Mouse (Mus musculus): Measurements from ENCODE around the gene Kng1. TPM values are rescaled to one million over a fixed set of nuclear protein-coding genes. Genes with fewer than 3 reads are reported as not detected.

Gene Kng1
- polyA plus RNA-seq, 1 experiment, result 0.14 TPM

DNA sequence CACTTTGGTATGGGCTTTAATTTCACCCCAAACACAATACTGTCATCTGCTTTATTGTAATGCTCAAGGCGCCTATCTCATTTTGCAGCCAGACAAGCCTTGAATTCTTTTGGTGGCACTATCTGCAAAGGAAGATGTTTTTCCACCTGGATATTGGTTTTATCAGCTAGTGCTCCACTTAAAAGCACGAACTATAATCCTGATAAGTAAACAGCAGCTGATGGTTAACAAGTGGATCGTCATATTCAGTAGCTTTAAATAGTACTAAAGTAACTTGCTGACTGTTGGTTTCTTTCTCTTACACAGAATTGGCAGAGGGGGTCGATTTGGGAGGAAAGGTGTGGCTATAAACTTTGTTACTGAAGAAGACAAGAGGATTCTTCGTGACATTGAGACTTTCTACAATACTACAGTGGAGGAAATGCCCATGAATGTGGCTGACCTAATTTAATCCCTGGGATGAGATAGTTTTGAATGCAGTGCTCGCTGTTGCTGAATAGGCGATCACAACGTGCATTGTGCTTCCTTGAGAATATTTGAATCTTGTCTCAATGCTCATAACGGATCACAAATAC is 55.3 kb downstream of the Kng1 start:
- WGBS, result 33% methylated on average over 9 of the region's 9 CpGs

DNA sequence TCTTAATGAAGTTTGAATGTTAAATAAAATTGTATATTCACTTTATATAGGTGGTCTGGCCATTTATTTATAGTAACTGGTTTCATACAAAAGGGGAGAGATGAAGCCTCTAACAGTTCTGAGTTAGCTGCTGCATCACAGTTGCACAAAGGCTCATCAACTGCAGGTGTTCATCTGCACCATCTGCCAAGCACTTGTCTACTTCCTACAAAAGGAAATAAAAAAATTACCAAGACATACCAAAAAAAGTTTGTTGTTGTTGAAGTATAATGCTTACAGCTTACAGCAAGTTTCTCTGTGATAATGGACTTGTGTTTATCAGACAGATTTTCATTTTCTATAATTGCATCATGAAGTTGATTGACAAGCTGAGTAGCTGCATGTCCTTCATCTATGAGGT is 56.2 kb downstream of the Kng1 start:
- Histone ChIP-seq H3K4me1 (ENCODE audit: control insufficient read depth, insufficient read depth, low read length) (peaks cover 9% of the 10 kb centered on the region), H3K4me3 (replicated peaks; ENCODE audit: extremely low read depth, low read depth, low read length) (no peak overlapping the region)
- TF ChIP-seq CTCF (IDR thresholded peaks at IDR 0.05; ENCODE audit: insufficient read depth, low read length), result no peak
- DNase-seq, result no peak

More for the DNA sequence above, 55.3 kb downstream of the Kng1 start:
- DNase-seq, result no peak
- Histone ChIP-seq H3K4me3 (replicated peaks; ENCODE audit: extremely low read depth, low read depth, low read length) (no peak overlapping the region), H3K4me1 (ENCODE audit: control insufficient read depth, insufficient read depth, low read length) (peaks cover 9% of the 10 kb centered on the region)
- no peak for TF ChIP-seq POLR2A (IDR thresholded peaks at IDR 0.05; ENCODE audit: borderline replicate concordance, extremely low read depth, low read depth, low read length)
- TF ChIP-seq CTCF (IDR thresholded peaks at IDR 0.05; ENCODE audit: insufficient read depth, low read length), result no peak

DNA sequence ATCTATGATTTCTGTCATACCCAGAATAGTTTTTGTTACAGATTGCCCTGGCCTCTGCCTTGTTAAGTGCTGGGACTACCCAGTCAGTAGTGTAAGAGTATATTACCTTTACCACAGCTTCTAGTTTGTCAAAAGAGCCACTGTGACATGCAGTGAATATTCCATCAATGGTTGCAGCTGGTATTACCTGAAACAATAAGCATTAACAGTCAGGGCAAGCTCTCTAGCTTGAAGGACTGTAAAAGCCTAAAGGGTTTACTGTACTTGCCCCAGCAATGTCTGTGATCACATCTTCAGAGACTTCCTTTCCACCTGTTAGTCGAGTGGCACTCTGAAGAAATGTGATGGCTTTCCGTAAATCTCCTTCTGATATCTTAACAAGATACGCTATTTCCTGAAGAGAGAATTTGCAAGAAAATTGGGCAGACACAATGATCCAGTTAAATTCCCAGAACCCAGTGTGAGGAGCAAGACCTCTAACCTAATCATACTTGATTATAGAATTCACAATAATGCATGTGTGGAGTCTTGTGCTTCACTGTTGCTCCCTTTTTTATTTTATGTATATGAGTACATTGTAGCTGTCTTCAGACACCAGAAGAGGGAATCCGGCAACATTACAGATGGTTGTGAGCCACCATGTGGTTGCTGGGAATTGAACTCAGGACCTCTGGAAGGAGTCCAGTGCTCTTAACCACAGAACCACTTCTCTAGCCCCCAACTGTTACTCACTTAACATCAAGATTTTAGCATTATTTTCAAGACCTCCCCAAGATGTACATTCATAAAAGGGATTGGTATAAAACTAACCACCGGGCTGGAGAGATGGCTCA is 56.9 kb downstream of the Kng1 start:
- H3K4me3 ChIP-seq (replicated peaks; ENCODE audit: extremely low read depth, low read depth, low read length), result no peak overlapping the region
- TF ChIP-seq POLR2A (IDR thresholded peaks at IDR 0.05; ENCODE audit: borderline replicate concordance, extremely low read depth, low read depth, low read length) (no peak), CTCF (IDR thresholded peaks at IDR 0.05; ENCODE audit: insufficient read depth, low read length) (no peak)
- 56% methylated on average over 5 of the region's 5 CpGs for WGBS
- no peak for DNase-seq
- peaks cover 4% of the 10 kb centered on the region for H3K4me1 ChIP-seq (ENCODE audit: control insufficient read depth, insufficient read depth, low read length)

DNA sequence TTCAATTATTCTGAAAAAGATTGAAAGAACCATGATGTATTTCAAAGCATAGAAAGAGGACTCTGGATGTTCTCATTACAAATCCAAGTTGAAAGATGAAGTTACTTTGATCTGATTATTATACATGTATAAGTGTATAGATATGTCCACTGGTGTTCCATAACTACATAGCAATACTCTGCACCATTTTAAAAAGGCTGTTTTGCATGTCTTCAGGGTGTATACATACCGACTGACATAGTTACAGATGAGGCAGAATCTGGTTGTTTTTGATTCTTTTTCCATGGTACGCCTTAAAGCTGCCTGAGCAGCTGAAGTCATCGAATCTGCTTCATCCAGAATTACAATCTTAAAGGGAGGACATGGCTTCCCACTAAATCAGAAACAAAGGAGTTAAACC is 57.8 kb downstream of the Kng1 start:
- TF ChIP-seq POLR2A (IDR thresholded peaks at IDR 0.05; ENCODE audit: borderline replicate concordance, extremely low read depth, low read depth, low read length), result no peak
- 75% methylated on average over 3 of the region's 3 CpGs for WGBS
- peaks cover 4% of the 10 kb centered on the region for H3K4me1 ChIP-seq (ENCODE audit: control insufficient read depth, insufficient read depth, low read length)
- DNase-seq, result no peak
- H3K4me3 ChIP-seq (replicated peaks; ENCODE audit: extremely low read depth, low read depth, low read length), result no peak overlapping the region

DNA sequence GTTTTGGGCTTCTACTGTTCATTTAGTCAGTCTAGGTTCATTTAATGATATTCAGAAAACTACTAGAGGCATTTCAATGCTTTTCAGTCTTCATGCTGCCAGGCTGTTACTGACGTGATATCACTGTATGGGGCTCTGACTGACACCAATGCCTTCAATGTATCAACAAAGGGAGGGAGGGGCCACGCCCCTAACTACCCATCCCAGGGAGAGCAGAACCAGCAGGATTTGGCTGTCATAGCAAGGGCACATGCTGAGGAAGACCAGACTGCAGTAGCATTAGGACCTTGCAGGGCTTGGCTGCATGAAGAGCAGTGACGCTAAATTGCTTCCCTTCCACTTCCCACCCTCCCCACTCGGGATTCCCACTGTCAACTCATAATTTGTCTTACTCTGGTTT is 59.5 kb downstream of the Kng1 start:
- H3K4me3 ChIP-seq (replicated peaks; ENCODE audit: extremely low read depth, low read depth, low read length), result no peak overlapping the region
- H3K4me1 ChIP-seq (ENCODE audit: control insufficient read depth, insufficient read depth, low read length), result no peaks in the 10 kb centered on the region
- TF ChIP-seq CTCF (IDR thresholded peaks at IDR 0.05; ENCODE audit: insufficient read depth, low read length) (no peak), POLR2A (IDR thresholded peaks at IDR 0.05; ENCODE audit: borderline replicate concordance, extremely low read depth, low read depth, low read length) (no peak)
- no peak for DNase-seq
- WGBS, result 59% methylated on average over 4 of the region's 4 CpGs

DNA sequence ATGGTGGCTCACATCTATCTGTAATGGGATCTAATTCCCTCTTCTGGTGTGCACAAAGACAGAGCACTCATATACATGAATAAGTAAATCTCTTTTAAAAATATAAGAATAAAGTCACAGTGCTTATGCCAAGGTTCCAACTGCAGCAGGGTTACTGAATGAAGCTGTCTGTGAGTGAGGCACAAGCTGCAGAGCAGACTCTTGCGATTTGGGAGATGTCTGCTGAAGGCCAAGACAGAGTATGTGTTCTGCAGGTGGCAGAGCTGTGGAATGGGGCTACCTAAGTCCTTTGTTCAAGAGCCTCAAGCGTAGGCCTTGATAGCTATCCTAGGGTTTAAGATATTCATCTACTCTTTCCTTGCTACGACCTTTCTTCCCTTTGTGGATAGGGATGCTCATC is 64.8 kb downstream of the Kng1 start:
- WGBS, result 96% methylated on average over 3 of the region's 3 CpGs
- DNase-seq, result no peak
- Histone ChIP-seq H3K4me3 (replicated peaks; ENCODE audit: extremely low read depth, low read depth, low read length) (no peak overlapping the region), H3K4me1 (ENCODE audit: control insufficient read depth, insufficient read depth, low read length) (no peaks in the 10 kb centered on the region)
- TF ChIP-seq POLR2A (IDR thresholded peaks at IDR 0.05; ENCODE audit: borderline replicate concordance, extremely low read depth, low read depth, low read length), result no peak
- no peak for TF ChIP-seq CTCF (IDR thresholded peaks at IDR 0.05; ENCODE audit: insufficient read depth, low read length)

DNA sequence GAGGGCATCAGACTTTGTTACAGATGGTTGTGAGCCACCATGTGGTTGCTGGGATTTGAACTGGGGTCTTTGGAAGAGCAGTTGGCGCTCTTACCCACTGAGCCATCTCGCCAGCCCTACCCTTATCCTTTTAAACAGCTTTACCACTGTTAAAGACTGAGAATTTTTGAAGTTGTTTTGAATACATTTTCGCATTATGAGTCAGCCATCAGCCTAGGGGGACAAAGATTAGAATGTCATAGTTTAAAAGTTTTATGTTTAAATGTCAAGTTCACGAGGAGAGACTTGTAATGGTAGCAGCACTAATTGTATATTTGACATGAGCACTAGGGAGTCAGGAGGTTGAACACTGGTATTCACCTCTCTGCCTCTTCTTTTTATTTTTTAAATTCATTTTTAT is 65.4 kb downstream of the Kng1 start:
- WGBS, result 95% methylated on average over 4 of the region's 4 CpGs
- H3K4me3 ChIP-seq (replicated peaks; ENCODE audit: extremely low read depth, low read depth, low read length), result no peak overlapping the region
- no peaks in the 10 kb centered on the region; the same call in 1 of the 2 replicates for H3K4me1 ChIP-seq (ENCODE audit: control insufficient read depth, insufficient read depth, low read length)
- no peak for DNase-seq
- TF ChIP-seq POLR2A (IDR thresholded peaks at IDR 0.05; ENCODE audit: borderline replicate concordance, extremely low read depth, low read depth, low read length) (no peak), CTCF (IDR thresholded peaks at IDR 0.05; ENCODE audit: insufficient read depth, low read length) (no peak)

DNA sequence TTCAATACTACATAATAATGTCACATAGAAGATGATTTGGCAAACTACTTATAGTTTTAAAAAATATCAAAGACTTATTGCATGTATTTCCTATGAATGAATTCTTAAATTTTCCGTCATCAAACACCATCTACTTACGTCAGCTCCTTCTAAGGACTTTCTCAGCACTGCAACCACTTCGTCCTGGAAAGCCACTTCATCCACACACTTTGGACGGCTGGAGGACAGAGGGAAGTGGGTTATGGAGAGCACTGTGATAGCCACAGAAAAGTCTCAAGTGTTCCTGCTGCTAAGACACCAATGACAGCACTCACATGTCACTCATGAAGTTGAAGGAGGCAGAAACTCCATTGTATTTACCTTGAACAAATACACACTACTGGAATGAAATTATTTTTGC is 66.7 kb downstream of the Kng1 start:
- no peak for DNase-seq
- Histone ChIP-seq H3K4me3 (replicated peaks; ENCODE audit: extremely low read depth, low read depth, low read length) (no peak overlapping the region), H3K4me1 (ENCODE audit: control insufficient read depth, insufficient read depth, low read length) (peaks cover 4% of the 10 kb centered on the region; the same call in 1 of the 2 replicates)
- TF ChIP-seq CTCF (IDR thresholded peaks at IDR 0.05; ENCODE audit: insufficient read depth, low read length) (no peak), POLR2A (IDR thresholded peaks at IDR 0.05; ENCODE audit: borderline replicate concordance, extremely low read depth, low read depth, low read length) (no peak)
- 64% methylated on average over 4 of the region's 4 CpGs for WGBS

DNA sequence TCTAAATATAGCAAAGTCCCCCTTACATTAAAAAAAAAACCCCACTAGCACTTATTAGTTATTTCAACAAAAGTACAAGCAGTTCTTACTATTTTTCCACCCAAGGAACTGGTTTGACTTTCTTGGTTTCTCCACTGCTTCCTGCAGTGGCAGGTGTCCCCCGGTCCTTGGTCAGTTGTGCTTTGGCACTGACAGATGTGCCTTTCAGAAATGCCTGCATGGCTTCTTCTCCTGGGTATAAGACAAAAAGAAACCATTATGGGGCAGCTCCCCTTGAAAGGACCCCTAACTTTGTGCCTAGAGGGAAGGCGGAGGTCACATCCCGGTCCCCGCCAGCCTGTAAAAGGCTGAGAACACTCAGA is 69.6 kb downstream of the Kng1 start:
- TF ChIP-seq CTCF (IDR thresholded peaks at IDR 0.05; ENCODE audit: insufficient read depth, low read length) (no peak), POLR2A (IDR thresholded peaks at IDR 0.05; ENCODE audit: borderline replicate concordance, extremely low read depth, low read depth, low read length) (no peak)
- no peak for DNase-seq
- H3K4me1 ChIP-seq (ENCODE audit: control insufficient read depth, insufficient read depth, low read length), result peaks cover 4% of the 10 kb centered on the region; the same call in 1 of the 2 replicates
- 0% methylated on average over 4 of the region's 4 CpGs for WGBS
- H3K4me3 ChIP-seq (replicated peaks; ENCODE audit: extremely low read depth, low read depth, low read length), result peak overlapping the region; percentile 97

Measured in lung, adult 2 months (tissue).